Mouse (Mus musculus): Measurements from ENCODE around the gene Atf4. TPM values are rescaled to one million over a fixed set of nuclear protein-coding genes. Genes with fewer than 3 reads are reported as not detected.

Atf4 gene
- 115 and 118 TPM in 2 replicates for polyA plus RNA-seq (2015; fragmentation: Nextera tagmentation; extraction: Ambion mirVana)

- H3K4me3 ChIP-seq: peak within 1 kb of the TSS; percentile 100
- H3K9ac ChIP-seq: peak within 1 kb of the TSS; percentile 100
- H3K27ac ChIP-seq: peak within 1 kb of the TSS; percentile 100
- H3K36me3 ChIP-seq: peaks cover 61% of the 10 kb centered on the region
- no peaks in the 10 kb centered on the region for H3K27me3 ChIP-seq
- H3K4me2 ChIP-seq: peak within 1 kb of the TSS; percentile 99
- peak; percentile 96 for ATAC-seq (ENCODE audit: low FRiP score)
- under 1% methylated on average over 62 of the region's 62 CpGs for WGBS
- H3K9me3 ChIP-seq: no peaks in the 10 kb centered on the region
- peaks cover 44% of the 10 kb centered on the region for H3K4me1 ChIP-seq (replicated peaks)
These were observed at the start of gene Atf4 for GRCm38 (mm10) chr15:80254847-80255645. TSS of gene Atf4 (plus strand) at chr15:80255184.

- Histone ChIP-seq H3K27ac (no peak overlapping the region), H3K9ac (no peak overlapping the region), H3K4me1 (replicated peaks) (peaks cover 11% of the 10 kb centered on the region), H3K4me3 (no peak overlapping the region), H3K36me3 (peaks cover 7% of the 10 kb centered on the region), H3K9me3 (no peaks in the 10 kb centered on the region), H3K27me3 (no peaks in the 10 kb centered on the region), H3K4me2 (no peak overlapping the region)
- 93% methylated on average over 3 of the region's 3 CpGs for WGBS
- no peak for ATAC-seq (ENCODE audit: low FRiP score)
These were observed 48.9 kb upstream of the Atf4 start for GRCm38 (mm10) chr15:80206057-80206565.

GRCm38 (mm10) chr15:80208446-80208845, 46.5 kb upstream of the Atf4 start:
- Histone ChIP-seq H3K9me3 (no peaks in the 10 kb centered on the region), H3K27ac (peak overlapping the region; percentile 40; the same call in 1 of the 2 replicates), H3K27me3 (no peaks in the 10 kb centered on the region), H3K36me3 (peaks cover 30% of the 10 kb centered on the region), H3K4me2 (no peak overlapping the region), H3K4me1 (replicated peaks) (peaks cover 7% of the 10 kb centered on the region; the same call in 1 of the 2 replicates), H3K4me3 (no peak overlapping the region), H3K9ac (no peak overlapping the region)
- ATAC-seq (ENCODE audit: low FRiP score): no peak
- 29% methylated on average over 4 of the region's 4 CpGs for WGBS

GRCm38 (mm10) chr15:80213688-80214087, 41.3 kb upstream of the Atf4 start:
- Histone ChIP-seq H3K27ac (no peak overlapping the region), H3K4me3 (no peak overlapping the region), H3K9ac (no peak overlapping the region), H3K36me3 (peaks cover 53% of the 10 kb centered on the region), H3K4me1 (replicated peaks) (0 out of 2 replicates have a peak, but pooled peaks cover 3% of the 10 kb centered on the region), H3K27me3 (no peaks in the 10 kb centered on the region), H3K9me3 (no peaks in the 10 kb centered on the region), H3K4me2 (no peak overlapping the region)
- no peak for ATAC-seq (ENCODE audit: low FRiP score)

GRCm38 (mm10) chr15:80215716-80216479, 39.1 kb upstream of the Atf4 start:
- no peak overlapping the region for H3K4me2 ChIP-seq
- 23% methylated on average over 10 of the region's 10 CpGs for WGBS
- no peak for ATAC-seq (ENCODE audit: low FRiP score)
- H3K4me1 ChIP-seq (replicated peaks): peaks cover 10% of the 10 kb centered on the region; the same call in 1 of the 2 replicates
- H3K9me3 ChIP-seq: no peaks in the 10 kb centered on the region
- no peaks in the 10 kb centered on the region for H3K27me3 ChIP-seq
- H3K27ac ChIP-seq: no peak overlapping the region
- no peak overlapping the region for H3K9ac ChIP-seq
- H3K36me3 ChIP-seq: peaks cover 48% of the 10 kb centered on the region
- H3K4me3 ChIP-seq: no peak overlapping the region

- ATAC-seq (ENCODE audit: low FRiP score): no peak
- H3K27me3 ChIP-seq: no peaks in the 10 kb centered on the region
- 71% methylated on average over 9 of the region's 9 CpGs for WGBS
- peaks cover 42% of the 10 kb centered on the region for H3K36me3 ChIP-seq
- H3K27ac ChIP-seq: no peak overlapping the region
- H3K9me3 ChIP-seq: no peaks in the 10 kb centered on the region
- no peak overlapping the region for H3K4me2 ChIP-seq
- H3K9ac ChIP-seq: no peak overlapping the region
- no peak overlapping the region for H3K4me3 ChIP-seq
- peaks cover 10% of the 10 kb centered on the region; the same call in 1 of the 2 replicates for H3K4me1 ChIP-seq (replicated peaks)
These were observed 38.5 kb upstream of the Atf4 start for GRCm38 (mm10) chr15:80216480-80216820.

GRCm38 (mm10) chr15:80217476-80217875, 37.5 kb upstream of the Atf4 start:
- Histone ChIP-seq H3K4me1 (replicated peaks) (peaks cover 10% of the 10 kb centered on the region; the same call in 1 of the 2 replicates), H3K4me2 (no peak overlapping the region), H3K27me3 (no peaks in the 10 kb centered on the region), H3K27ac (no peak overlapping the region), H3K9ac (no peak overlapping the region), H3K4me3 (no peak overlapping the region), H3K9me3 (no peaks in the 10 kb centered on the region), H3K36me3 (peaks cover 32% of the 10 kb centered on the region)
- WGBS: 93% methylated on average over 10 of the region's 10 CpGs
- ATAC-seq (ENCODE audit: low FRiP score): no peak

GRCm38 (mm10) chr15:80219211-80219610, 35.8 kb upstream of the Atf4 start:
- 65% methylated on average over 14 of the region's 14 CpGs for WGBS
- H3K4me3 ChIP-seq: no peak overlapping the region
- no peak overlapping the region for H3K27ac ChIP-seq
- no peak for ATAC-seq (ENCODE audit: low FRiP score)
- 0 out of 2 replicates have a peak overlapping the region, but pooled peaks have one; percentile 10 for H3K4me2 ChIP-seq
- peaks cover 10% of the 10 kb centered on the region; the same call in 1 of the 2 replicates for H3K4me1 ChIP-seq (replicated peaks)
- peaks cover 15% of the 10 kb centered on the region for H3K36me3 ChIP-seq
- no peaks in the 10 kb centered on the region for H3K9me3 ChIP-seq
- H3K9ac ChIP-seq: no peak overlapping the region
- no peaks in the 10 kb centered on the region for H3K27me3 ChIP-seq

GRCm38 (mm10) chr15:80219705-80220657, 35.0 kb upstream of the Atf4 start:
- no peaks in the 10 kb centered on the region for H3K9me3 ChIP-seq
- H3K4me2 ChIP-seq: no peak overlapping the region
- ATAC-seq (ENCODE audit: low FRiP score): no peak
- no peak overlapping the region for H3K4me3 ChIP-seq
- peaks cover 10% of the 10 kb centered on the region; the same call in 1 of the 2 replicates for H3K4me1 ChIP-seq (replicated peaks)
- peaks cover 7% of the 10 kb centered on the region; the same call in 1 of the 2 replicates for H3K36me3 ChIP-seq
- H3K9ac ChIP-seq: no peak overlapping the region
- no peaks in the 10 kb centered on the region for H3K27me3 ChIP-seq
- 70% methylated on average over 4 of the region's 4 CpGs for WGBS
- H3K27ac ChIP-seq: no peak overlapping the region

- ATAC-seq (ENCODE audit: low FRiP score): no peak
- Histone ChIP-seq H3K36me3 (0 out of 2 replicates have a peak, but pooled peaks cover 6% of the 10 kb centered on the region), H3K27me3 (no peaks in the 10 kb centered on the region), H3K4me1 (replicated peaks) (peaks cover 7% of the 10 kb centered on the region; the same call in 1 of the 2 replicates), H3K9ac (no peak overlapping the region), H3K27ac (no peak overlapping the region), H3K9me3 (no peaks in the 10 kb centered on the region), H3K4me2 (no peak overlapping the region), H3K4me3 (no peak overlapping the region)
- WGBS: 72% methylated on average over 8 of the region's 8 CpGs
These were observed 34.0 kb upstream of the Atf4 start for GRCm38 (mm10) chr15:80221031-80221430.

- no peak for ATAC-seq (ENCODE audit: low FRiP score)
- H3K9me3 ChIP-seq: no peaks in the 10 kb centered on the region
- no peaks in the 10 kb centered on the region for H3K36me3 ChIP-seq
- H3K4me2 ChIP-seq: no peak overlapping the region
- no peak overlapping the region for H3K27ac ChIP-seq
- H3K27me3 ChIP-seq: no peaks in the 10 kb centered on the region
- no peak overlapping the region for H3K9ac ChIP-seq
- peaks cover 12% of the 10 kb centered on the region; the same call in 1 of the 2 replicates for H3K4me1 ChIP-seq (replicated peaks)
- no peak overlapping the region for H3K4me3 ChIP-seq
- WGBS: 90% methylated on average over 7 of the region's 7 CpGs
These were observed 31.2 kb upstream of the Atf4 start for GRCm38 (mm10) chr15:80223751-80224150.
